Mouse (Mus musculus) cerebellum, adult 9-11 months (tissue): ENCODE measurements at regions not wholly inside any gene's neighbourhood (a gene's known extent, or its start where the extent isn't known, plus 50 kb on each side); places are given as distances from the start of the nearest gene placed in this dataset.

ENCODE experiments used
- DNase-seq: peaks from one replicate; pipeline ENCODE4 v3.0.0; 2022

DNA sequence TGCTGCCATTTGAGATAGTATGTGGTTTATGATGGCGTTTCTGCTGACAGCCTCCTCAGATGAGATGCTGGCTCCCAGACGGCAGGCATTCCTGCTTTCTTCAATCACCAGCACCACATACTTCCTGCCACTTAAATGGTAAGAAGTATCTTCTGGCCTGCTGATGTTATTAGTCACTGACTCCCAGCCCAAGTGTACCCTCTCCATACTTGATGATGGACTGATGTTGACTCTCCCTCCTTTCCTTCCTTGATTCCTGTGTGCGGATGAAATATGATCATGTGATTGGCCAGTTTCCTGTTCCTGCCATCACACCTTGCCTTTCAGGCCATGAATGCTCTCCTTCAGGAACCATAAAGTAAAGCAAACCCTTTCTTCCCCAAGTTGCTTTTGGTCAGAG, 50.8 kb upstream of the Rpl10-ps3 start:
- DNase-seq = no peak

DNA sequence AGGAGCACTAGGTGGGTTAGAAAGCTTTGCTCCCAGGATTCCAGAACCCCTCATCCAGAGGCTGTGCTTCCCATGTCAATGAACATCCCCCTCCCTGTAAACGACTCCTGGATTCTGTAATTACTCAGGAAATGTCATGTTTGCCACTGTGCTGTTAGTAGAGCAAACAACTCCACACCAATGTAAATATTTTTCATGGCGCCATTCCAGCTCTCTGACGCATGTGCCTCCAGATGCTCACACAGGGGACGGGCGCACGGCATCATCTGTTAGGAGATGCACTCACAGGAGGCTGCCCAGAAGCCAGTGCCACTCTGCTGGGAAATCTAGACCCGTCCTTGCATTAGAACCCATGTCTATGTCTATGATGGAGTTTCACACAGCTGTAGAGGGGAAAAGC, 51.3 kb upstream of the Rpl10-ps3 start:
- DNase-seq = no peak

DNA sequence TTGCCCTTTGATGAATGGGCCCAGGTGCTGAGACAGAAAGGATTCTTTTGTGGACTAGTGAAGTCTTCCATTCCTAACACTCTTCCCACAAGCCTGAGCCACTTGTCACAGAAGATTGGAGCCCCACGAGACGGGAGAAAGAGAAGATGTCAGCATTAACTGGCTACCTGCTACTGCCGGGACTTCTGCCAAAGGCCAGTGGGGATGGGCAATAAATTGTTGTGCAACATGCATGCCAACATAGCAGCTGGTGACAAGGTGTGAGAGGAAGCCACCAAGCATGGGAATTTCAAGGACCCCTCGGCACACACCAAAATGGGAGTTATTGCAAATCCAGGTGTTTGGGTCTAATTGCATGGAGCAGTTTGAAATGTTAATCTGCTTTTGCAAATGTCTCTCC, 63.6 kb upstream of the Rpl10-ps3 start:
- no peak for DNase-seq

GRCm38 (mm10) chr9:50408845-50409244, 64.1 kb upstream of the Rpl10-ps3 start:
- no peak for DNase-seq

- DNase-seq = no peak
Measured at GRCm38 (mm10) chr9:50412986-50413385, 68.2 kb upstream of the Rpl10-ps3 start.

- no peak for DNase-seq
Measured at GRCm38 (mm10) chr9:50413514-50414335, 69.0 kb upstream of the Rpl10-ps3 start.

DNA sequence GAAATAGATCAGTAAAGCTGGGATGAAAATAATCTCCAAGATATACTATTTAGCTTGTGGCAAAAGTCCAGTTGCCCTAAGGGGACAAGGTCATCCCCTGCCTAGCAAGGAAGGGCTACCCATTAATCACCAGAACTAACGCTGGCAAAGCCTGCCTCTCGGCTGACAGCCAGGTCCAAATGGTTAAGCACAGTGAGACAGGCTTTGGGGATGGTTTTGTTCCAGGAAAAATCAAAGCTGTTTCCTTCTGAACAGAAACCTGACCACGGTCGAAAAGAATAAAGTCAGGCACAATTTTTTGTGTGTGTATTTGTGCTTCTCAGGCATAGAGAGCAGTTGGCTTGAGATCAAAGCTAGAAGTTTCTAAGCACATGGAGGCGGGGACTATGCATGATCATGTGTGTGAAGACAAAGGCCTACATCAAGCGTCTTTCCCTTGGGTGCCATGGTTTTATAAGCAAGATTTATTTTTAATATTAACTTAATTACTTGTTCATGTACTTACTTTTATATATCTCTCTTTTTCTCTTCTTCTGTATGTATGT, 70.1 kb upstream of the Rpl10-ps3 start:
- no peak for DNase-seq

GRCm38 (mm10) chr9:50416677-50417076, 71.9 kb upstream of the Rpl10-ps3 start:
- no peak for DNase-seq

DNA sequence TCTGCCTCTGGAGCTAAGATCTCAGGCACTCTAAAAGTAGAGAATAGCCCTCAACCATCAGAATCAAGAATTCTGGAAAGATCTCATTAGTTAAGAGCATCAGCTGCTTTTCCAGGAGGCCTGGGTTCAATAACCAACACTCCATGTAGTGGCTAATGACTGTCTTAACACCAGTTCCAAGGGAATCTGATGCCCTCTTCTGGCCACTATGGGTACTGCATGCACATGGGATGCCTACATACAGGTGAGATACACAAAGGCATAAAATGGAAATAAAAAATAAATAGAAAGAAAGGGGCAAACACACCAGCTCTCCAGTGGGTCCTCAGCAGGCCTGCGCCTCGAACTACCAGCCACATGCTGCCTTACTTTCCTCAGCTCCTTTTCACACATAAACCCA, 73.3 kb upstream of the Plet1 start:
- DNase-seq = no peak

DNA sequence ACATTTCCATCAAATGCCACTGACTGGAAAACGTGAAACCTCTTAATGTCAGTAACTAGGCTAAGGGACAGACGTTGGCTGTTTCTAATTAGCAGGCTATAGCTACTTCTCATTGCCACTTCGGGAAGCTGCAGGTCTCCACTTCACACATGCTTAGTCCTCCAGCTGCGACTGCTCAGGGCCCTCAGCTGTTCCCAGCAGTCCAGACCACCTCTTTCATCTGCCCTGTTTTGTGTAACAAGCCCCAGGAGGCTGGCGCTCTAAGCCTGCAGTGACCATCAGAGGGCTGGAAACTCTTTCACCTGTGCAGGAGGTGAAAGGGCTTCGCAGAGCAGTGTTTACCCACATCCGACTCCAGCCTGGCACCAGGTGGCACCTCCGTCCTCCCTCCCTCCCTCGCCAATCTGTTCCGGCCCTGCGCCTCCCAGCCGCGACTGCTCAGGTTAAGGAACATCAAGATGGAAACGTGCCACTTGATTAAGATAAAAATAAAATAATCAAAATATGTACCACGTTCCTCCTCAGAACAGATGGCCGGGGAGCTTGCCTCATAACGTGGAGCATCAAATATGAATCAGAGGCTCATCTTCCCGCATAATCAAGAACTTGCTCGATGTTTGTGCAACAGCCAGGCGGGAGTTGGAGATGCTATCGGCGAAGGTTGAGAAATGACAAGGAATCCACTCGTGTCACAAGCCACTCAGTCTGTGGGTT, 72.6 kb upstream of the Plet1 start:
- no peak for DNase-seq

DNA sequence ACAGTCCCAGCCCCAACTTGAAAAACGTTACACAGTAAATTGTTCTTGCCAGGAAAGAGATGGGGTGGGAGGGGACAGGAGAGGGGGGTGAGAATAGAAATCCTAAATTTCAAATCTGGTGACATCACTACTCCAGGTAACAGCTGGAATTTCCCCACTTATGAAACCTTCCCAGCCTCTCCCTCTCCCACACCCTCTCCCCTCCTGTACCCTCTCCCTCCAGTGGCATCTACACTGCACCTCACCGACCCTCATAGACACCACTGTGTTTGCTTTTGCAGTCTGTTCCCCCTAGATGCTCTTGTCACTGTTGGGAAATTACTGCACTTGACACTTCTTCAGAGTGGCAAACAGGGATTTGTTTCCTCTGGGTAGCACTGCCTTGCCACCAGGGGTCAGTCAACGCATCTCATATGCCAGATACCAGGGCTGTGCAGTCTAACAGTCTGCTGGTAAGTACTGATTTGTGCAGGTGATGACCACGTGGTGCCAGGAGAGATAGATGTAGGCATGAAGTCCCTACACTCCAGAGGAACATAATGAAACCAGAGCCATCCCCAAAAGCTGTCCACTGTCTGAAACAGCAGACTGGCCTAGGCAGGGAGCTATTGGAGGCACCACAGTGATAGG, 68.3 kb upstream of the Plet1 start:
- no peak for DNase-seq

DNA sequence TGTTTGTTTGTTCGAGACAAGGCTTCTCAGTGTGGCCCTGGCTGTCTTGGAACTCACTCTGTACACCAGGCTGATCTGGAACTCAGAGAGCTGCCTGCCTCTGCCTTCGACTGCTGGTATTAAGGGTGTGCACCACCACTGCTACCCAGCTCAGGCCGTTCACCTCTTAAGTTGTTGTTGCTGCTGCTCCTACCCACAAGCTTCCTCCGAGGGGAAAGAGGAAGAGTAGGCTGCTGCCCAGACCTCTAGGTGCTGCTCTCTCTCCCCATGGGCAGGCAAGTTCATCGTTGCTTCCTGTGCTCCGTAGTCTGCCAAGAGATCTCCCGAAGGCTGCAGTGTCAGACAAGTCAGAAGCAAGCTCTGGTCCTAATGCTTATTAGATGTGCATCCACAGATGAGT, 64.2 kb upstream of the Plet1 start:
- DNase-seq = no peak

DNA sequence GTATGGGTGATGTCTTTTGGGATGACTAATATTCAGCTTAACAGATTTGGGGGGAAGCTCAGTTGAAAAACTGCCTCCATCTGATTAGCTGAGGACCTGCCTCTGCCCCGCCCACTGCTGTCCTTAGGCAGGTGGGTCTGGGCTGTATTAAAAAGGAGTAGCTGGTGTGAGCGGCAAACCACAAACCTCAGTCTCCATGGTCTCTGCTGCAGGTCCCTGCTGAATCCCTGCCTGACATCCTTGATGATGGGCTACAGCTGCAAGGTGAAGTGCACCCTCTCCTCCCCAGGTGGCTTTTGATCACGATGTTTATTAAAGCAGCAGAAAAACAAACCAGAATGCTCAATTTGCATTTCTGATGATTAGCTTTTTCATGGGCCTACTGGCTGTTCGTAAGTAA, 60.8 kb upstream of the Plet1 start:
- DNase-seq = no peak

DNA sequence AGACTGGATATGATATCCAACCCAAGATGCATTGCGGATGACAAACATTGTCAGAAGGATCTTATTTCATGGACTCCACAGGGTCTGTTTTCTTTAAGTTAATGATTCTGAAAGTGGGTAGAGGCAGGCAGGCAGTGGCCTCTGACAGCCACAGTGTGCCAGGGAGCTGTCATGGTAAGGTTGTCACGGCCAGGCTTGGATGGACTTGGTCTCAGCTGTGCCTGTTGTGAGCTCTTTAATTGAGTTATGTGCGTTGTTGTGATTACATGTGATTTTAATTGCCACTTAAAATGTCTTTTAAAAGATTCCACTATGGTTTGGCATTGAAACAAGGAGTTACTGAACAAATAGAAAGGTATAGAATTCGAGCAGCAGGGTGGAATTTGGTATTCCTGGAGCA, 60.3 kb upstream of the Plet1 start:
- DNase-seq = no peak

DNA sequence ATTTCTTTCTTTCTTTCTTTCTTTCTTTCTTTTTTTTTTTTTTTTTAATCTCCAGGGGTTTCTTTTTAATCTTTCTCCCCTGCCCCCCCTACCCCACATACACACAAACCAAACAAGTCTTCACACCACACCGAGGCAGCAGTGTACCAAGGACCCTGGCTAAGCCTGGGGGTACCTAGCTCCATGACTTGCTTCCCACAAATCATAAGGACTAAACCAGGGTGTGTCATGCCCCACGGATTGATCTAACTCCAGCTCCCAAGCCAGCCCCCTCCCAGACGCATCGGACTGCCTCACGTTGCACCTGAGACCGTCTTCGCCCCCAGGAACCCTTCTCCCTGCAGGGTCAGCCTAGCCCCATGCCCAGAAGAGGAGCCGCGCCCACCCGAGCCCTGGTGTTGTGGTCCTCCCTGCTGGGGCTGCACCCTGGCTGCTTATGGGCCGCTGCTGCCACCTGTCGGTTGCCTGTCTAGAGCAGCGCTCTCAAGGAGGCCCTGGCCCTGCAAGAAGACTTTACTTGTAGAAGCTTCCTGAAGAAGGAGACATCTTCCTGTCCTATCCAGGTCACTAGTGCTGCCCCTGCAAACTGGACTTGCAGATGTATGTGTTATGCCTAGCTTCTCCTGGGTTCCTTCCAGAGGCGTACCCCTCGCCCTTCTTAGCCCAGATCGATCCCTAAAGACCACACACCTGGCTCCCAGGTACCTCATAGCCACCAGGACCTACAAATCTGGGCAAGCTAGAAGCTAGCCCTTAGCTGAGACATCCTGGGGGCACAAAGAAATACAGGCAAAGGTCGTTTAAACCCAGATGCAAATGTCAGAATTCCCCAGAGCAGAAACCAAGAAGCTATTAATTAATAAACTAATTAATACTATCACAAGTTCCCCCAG, 56.2 kb upstream of the Plet1 start:
- DNase-seq = peak; percentile 29

DNA sequence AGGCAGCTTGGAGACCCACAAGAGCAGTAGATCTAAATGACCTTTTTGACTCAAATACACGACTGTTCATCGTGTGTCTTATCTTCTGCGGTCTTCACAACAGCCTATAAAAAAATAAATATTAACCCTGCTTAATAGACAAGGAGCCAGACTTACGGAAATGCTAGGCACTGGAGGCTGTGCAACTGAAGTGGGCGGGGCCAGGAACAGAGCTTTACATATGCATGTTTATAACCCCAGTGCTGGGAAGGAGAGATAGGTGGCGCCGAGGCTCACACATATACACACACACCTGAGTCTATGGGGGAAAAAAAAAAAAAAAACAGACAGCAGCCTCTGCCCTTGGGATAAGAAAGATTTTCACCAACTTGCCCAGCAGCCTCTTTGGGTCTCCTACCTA, 55.6 kb upstream of the Plet1 start:
- no peak for DNase-seq

DNA sequence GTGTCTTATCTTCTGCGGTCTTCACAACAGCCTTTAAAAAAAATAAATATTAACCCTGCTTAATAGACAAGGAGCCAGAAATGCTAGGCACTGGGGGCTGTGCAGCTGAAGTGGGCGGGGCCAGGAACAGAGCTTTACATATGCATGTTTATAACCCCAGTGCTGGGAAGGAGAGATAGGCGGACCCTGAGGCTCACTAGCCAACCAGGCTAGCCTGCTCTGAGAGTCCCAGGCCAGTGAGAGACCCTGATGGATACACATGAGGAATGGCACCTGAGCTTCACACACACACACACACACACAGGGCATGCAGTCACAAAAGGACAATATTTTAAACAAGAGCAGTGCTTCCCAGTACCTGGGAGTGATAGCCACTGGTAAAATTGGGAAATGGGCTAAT, 54.1 kb upstream of the Plet1 start:
- no peak for DNase-seq

- DNase-seq = no peak
Measured at GRCm38 (mm10) chr9:50440689-50441088, 53.6 kb upstream of the Plet1 start.

DNA sequence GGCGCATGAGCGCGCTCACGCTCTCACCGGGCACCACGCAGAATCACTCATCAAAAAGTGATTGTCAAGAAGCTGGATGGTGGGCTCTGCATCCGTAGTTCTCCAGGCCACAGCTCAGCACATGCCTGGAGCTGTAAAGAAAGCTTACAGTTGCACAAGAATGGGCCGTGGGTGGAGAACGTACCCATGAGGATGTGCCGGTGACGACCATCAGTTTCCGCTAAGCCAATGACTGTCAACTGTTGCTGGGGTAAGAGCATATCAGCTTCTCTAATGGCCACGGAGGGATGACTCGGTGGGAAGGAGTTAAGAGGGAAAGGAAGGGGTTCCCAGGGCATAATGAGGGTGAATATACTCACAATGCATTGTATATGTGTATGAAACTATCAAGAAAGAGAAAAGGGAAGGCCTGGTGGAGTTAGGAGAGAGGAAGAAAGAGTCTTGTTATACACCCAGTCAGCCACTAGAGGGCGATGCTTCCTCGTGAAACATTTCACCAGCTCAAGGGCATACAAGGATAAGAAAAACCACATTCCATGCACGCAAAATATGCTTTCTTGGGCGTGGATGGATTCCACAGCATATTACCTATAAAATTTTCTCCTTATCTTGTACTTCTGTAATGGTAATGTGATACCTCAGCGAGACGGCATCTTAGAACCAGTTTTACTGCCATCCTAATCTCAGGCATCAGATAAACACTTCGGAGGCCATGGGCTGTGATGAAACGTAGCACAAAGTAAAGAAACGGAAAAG, 50.4 kb upstream of the Plet1 start:
- peak; percentile 40 for DNase-seq
